Mouse (Mus musculus) monocyte, adult 2 months (primary cell): ENCODE results near the gene Svs5.
"Not testable (repeated sequence)": the region's sequence is repeated elsewhere in the genome, so short reads cannot be mapped to it uniquely, and the experiment has no call there.

Experiments
- DNase-seq, 2 experiments: peaks; one replicate each; pipeline ENCODE4 v3.0.0; 2022; ENCODE audit warnings: low spot score in 2 of 2, low read depth in 1 of 2

The Svs5 gene

GRCm38 (mm10) chr2:164332440-164332839 is at the start of gene Svs5:
Gene Svs5, plus strand, starts transcription at chr2:164332740.
- DNase-seq = not testable (repeated sequence)

DNA sequence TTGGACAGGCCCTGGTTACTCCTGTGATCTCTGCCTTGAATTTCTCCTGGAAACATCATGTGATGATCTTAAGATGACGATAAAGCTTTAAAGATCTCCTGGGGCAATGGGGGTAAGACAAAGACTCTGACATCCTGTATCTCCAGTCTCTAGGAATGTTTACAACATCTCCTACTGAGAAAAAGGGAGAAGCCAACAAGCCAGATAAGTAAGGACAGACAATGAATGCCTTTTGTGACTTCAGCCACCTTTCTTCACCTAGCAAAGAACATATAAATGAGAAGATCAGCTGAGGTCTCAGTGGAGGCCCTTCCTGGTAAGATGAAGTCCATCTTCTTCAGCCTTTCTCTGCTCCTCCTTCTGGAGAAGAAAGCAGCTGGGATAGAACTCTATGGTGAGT is 43.6 kb upstream of the Svs5 start, which contains the start of gene Svs3a:
Gene Svs3a (plus strand): TSS at position 301 of the 400 bp plus-strand sequence.
- not testable (repeated sequence) for DNase-seq

DNA sequence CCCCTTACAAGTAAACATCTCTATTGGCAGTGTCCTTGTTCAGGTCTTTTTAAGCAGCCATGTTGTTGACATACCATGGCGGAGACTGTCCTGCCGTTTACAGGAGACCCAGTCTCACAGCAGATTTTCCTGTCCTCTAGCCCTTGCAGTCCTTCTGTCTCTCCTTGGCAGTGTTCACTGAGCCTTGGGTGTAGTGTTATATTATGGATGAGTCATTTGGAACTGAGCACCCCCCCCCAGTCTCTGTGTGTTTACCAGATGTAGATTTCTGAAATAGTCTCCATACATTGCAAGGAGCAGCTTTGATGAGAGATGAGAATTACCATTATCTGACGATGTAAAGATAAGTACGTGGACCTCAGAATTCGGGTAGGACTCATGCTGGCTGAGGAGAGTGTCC is 19.9 kb upstream of the Svs5 start:
- DNase-seq = no peak

- DNase-seq = not testable (repeated sequence)
These were observed 17.1 kb upstream of the Svs5 start for GRCm38 (mm10) chr2:164315460-164315859.

DNA sequence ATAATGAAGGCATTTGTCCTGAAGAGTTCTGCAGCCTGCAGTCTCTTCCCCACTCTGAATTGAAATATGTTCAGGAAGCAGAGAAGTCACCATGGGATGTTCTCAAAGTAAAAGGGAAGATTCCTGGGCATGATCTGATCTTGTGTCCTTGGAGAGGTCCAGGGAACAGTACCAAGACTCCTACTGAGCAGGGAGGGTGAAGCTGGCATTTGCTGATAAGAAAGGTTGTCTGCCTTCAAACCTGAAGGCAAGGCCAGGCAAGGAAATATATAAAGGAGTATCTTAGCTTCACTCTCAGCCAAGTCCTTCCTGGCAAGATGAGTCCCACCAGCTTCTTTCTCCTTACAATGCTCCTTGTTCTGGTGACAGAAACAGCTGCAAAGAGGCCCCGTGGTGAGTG is 16.1 kb upstream of the Svs5 start, which contains the start of gene Svs6:
Gene Svs6 (plus strand): TSS at position 301 of the 400 bp plus-strand sequence.
- not testable (repeated sequence) for DNase-seq

GRCm38 (mm10) chr2:164320983-164321382 is 11.6 kb upstream of the Svs5 start:
- DNase-seq = no peak

GRCm38 (mm10) chr2:164343732-164344131 is 11.2 kb downstream of the Svs5 start:
- DNase-seq = not testable (repeated sequence)

DNA sequence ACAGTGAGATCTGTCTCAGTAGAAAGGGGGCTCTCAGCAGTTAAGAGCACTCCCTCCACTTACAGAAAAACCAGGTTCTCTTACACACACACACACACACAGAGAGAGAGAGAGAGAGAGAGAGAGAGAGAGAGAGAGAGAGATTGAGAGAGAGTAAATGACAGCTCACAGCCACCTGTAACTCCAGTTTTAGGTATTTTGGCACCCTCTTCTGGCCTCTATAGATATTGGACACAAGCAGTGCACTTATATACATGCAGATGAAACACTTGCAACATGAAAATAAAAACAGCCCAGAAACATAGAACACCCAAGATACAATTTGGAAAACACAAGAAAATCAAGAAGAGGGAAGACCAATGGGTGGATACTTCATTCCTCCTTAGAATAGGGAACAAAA is 15.2 kb downstream of the Svs5 start:
- not testable (repeated sequence) for DNase-seq

- DNase-seq = no peak
These were observed 16.4 kb downstream of the Svs5 start for GRCm38 (mm10) chr2:164348980-164349379.

DNA sequence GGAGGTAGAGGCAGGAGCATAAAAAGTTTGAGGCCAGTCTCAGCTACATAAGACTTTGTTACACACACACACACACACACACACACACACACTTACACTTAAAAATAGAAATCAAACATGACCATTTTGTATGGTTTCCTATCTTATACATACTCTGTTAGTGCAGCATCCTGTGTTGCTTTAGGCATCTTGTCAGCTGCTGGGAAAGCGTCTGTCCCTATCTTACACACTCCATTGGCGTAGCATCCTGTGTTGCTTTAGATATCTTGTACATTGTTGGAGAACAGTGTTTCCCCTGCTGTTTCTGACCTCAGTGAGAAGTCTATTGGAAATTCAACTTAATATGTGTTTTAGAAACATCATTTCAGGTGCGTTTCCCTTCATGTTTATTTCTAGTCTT is 20.2 kb downstream of the Svs5 start:
- no peak for DNase-seq

GRCm38 (mm10) chr2:164353356-164353755 is 20.8 kb downstream of the Svs5 start:
- DNase-seq = no peak

GRCm38 (mm10) chr2:164356177-164356967 is 23.8 kb downstream of the Svs5 start:
- DNase-seq = no peak

- no peak for DNase-seq
These were observed 25.8 kb downstream of the Svs5 start for GRCm38 (mm10) chr2:164358373-164358772.

DNA sequence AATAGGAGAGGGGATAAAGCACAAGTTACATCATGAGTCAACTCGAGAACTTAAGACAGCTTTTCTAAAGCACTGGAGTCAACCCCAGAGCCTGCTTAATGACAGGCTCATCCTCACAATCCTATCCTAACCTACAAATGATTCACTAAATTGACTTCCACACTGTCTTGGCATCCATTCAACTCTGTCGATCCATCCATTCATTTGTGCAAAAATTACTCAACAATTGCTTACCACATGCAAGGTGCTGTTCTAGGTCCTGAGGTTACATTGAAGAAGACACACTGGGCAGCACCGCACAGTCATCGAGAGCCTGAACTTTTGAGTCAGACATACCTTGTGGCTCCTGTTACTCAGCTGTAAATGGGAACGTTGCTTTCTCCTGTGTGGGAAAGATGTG is 26.5 kb downstream of the Svs5 start:
- DNase-seq = no peak

GRCm38 (mm10) chr2:164359668-164360067 is 27.1 kb downstream of the Svs5 start:
- DNase-seq = no peak

- DNase-seq = no peak
These were observed 28.6 kb downstream of the Svs5 start for GRCm38 (mm10) chr2:164360974-164361657.

GRCm38 (mm10) chr2:164366947-164367346 is 34.4 kb downstream of the Svs5 start:
- DNase-seq = no peak

GRCm38 (mm10) chr2:164368620-164369105 is 36.1 kb downstream of the Svs5 start:
- DNase-seq = no peak

DNA sequence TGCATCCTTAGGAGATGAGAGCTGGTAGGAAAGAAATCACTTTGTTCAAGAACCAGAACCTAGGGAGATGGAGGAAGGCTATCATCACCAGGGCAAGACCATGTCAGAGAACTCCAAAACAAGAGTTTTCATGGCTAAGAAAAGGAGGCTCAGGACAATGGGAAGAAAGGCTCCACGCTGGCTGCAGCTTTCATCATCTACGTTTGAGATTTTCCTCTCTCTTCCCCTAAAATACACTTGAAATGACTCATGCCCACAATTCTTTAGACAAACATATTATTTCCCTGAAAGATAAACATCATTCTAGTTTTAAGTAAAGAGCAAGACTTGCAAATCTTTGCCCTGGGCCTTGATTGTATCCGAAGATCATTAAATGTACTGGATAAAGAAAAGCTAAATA is 38.8 kb downstream of the Svs5 start:
- no peak for DNase-seq

DNA sequence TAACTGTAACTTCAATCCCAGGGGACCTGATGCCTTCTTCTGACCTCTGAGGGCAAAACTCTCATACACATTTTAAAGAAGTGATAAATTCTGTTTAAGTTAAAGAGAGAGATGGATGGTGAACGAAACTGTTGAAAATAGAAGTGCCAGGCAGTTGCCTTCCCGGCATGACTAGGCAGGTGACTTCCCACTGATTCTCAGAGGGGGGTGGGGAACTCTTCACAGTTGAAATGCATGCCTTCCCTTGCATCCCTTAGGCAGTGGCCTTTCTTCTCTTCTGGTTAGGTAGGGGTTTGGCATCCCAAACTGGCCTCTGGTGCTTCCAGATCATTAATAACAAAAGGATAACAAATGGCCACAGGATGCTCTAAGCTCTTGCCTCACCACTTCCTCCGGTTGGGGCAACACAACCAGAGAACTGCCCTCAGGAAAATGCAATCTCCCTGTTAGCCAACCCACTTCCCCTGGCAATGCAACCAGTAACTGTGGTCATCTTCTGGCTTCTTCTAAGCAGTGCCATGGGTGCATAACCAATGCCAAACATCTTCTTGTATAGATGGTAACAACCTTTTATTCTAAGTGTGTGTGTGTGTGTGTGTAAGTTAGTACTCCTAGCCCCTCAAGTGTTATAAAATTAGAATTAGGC is 40.0 kb downstream of the Svs5 start:
- DNase-seq = peak in 1 of 2 experiments; percentile 29

DNA sequence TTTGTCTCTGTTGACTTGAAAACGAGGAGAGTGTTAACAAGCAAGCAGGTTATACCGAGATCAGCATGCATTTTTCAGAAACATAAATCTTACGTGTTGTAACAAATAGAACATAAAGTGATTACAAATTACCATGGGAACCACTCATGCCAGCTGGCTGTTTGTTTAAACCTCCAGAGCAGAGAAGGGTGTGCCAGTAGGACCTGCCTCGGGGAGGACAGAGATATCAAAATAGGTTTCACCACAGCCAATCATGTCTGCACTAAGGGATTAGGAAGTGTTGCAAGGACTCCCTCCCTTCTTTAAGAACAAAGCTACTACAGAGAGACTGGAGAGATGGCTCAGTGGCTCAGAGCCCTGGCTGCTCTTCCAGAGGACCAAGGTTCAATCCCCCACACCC is 40.6 kb downstream of the Svs5 start:
- DNase-seq = no peak
